Mouse (Mus musculus) limb, embryonic 12.5 days (tissue): ENCODE data around the gene Med19. TPM values are rescaled to one million over a fixed set of nuclear protein-coding genes. Genes with fewer than 3 reads are reported as not detected.
"Not testable (repeated sequence)": the region's sequence is repeated elsewhere in the genome, so short reads cannot be mapped to it uniquely, and the experiment has no call there.

Experiments used
- ATAC-seq: fragments of 200-750 bp; cut with Nextera tagmentation; 2 replicates; pipeline ENCODE4 v1.8.0; 2017; ENCODE audit warnings: low read depth, moderate TSS enrichment; ENCODE audit not compliant: insufficient number of reproducible peaks, insufficient read depth, low FRiP score, low TSS enrichment
- H3K27ac ChIP-seq: fragments of 300-500 bp; sonication (generic); 2 replicates; pipeline ENCODE4 v1.5.1; 2016; ENCODE audit warnings: mild to moderate bottlenecking, moderate library complexity
- H3K27me3 ChIP-seq: fragments of 300-500 bp; sonication (generic); 2 replicates; pipeline ENCODE4 v1.6.1; 2016; ENCODE audit warnings: mild to moderate bottlenecking, moderate library complexity
- H3K36me3 ChIP-seq: fragments of 300-500 bp; sonication (generic); 2 replicates; pipeline ENCODE4 v1.6.1; 2016; ENCODE audit warnings: mild to moderate bottlenecking, moderate library complexity
- H3K4me1 ChIP-seq: fragments of 300-500 bp; sonication (generic); replicated peaks from 2 replicates; pipeline ENCODE4 v1.6.1; 2016
- H3K4me2 ChIP-seq: fragments of 300-500 bp; sonication (generic); 2 replicates; pipeline ENCODE4 v1.6.1; 2016; ENCODE audit warnings: mild to moderate bottlenecking, moderate library complexity
- H3K4me3 ChIP-seq: fragments of 300-500 bp; sonication (generic); replicated peaks from 2 replicates; pipeline ENCODE4 v1.5.1; 2016; ENCODE audit warnings: mild to moderate bottlenecking
- H3K9ac ChIP-seq: fragments of 300-500 bp; sonication (generic); replicated peaks from 2 replicates; pipeline ENCODE4 v1.6.1; 2016; ENCODE audit warnings: mild to moderate bottlenecking, moderate library complexity
- H3K9me3 ChIP-seq: fragments of 300-500 bp; sonication (generic); 2 replicates; pipeline ENCODE4 v1.6.1; 2016; ENCODE audit warnings: mild to moderate bottlenecking, moderate library complexity
- WGBS: fragments of 180-500 bp; shearing (Covaris S2); methylation state at CpG from one replicate; pipeline ENCODE4 v1.1.7; 2016; 5-methylcytosine and 5-hydroxymethylcytosine counted together
- polyA plus RNA-seq: library from polyadenylated mRNA; unstranded; fragments of >200 nt; fragmentation: Nextera tagmentation; extraction: Ambion mirVana; gene quantifications from 2 replicates; pipeline ENCODE4 v1.2.1, GENCODE M21; 2016

Med19 gene
- polyA plus RNA-seq, 1 experiment from 2014 or later = 37.4 TPM

GRCm38 (mm10) chr2:84721182-84721581, 43.0 kb downstream of the Med19 start:
- no peak overlapping the region for H3K27ac ChIP-seq
- 81% methylated on average over 3 of the region's 3 CpGs for WGBS
- H3K4me2 ChIP-seq = no peak overlapping the region
- H3K27me3 ChIP-seq = no peaks in the 10 kb centered on the region
- H3K9ac ChIP-seq = no peak overlapping the region
- H3K36me3 ChIP-seq = peaks cover 42% of the 10 kb centered on the region
- ATAC-seq = no peak
- peaks cover 1% of the 10 kb centered on the region for H3K4me1 ChIP-seq
- H3K9me3 ChIP-seq = no peaks in the 10 kb centered on the region
- H3K4me3 ChIP-seq = no peak overlapping the region

GRCm38 (mm10) chr2:84723856-84724255, 45.7 kb downstream of the Med19 start:
- 97% methylated on average over 14 of the region's 14 CpGs for WGBS
- Histone ChIP-seq H3K27me3 (no peaks in the 10 kb centered on the region), H3K36me3 (peaks cover 42% of the 10 kb centered on the region), H3K4me3 (no peak overlapping the region), H3K9ac (no peak overlapping the region), H3K9me3 (no peaks in the 10 kb centered on the region), H3K4me2 (no peak overlapping the region), H3K27ac (no peak overlapping the region), H3K4me1 (peaks cover 7% of the 10 kb centered on the region)
- no peak for ATAC-seq

DNA sequence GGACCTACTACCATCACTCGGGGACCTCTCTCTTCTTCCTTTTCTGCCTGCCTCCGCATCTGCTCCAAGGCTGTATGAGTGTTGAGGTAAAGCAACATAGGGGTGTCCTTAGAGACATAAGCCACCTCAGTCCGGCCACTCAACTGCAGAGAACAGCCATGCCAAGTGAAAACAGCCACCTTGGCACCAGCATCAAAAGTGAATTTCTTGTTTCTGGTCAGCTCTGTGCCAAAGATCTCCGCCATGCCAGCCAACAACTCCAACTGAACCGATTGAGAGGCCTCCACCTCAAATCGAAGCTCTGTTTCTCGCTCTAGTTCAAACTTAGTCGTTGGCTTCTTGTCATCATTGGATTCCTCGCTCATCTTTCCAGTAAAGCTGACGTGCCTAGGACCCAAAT, 47.6 kb downstream of the Med19 start:
- Histone ChIP-seq H3K4me1 (peaks cover 7% of the 10 kb centered on the region), H3K4me3 (0 out of 2 replicates have a peak overlapping the region, but pooled peaks have one; percentile 61)
- WGBS = 90% methylated on average over 10 of the region's 10 CpGs

GRCm38 (mm10) chr2:84726716-84727115, 48.5 kb downstream of the Med19 start:
- H3K9ac ChIP-seq = peak overlapping the region; percentile 63
- peak overlapping the region; percentile 53; the same call in 1 of the 2 replicates for H3K27ac ChIP-seq
- WGBS = 6% methylated on average over 9 of the region's 9 CpGs
- peak overlapping the region; percentile 92 for H3K4me2 ChIP-seq
- ATAC-seq = 0 out of 2 replicates have a peak, but pooled peaks have one; percentile 2
- H3K4me1 ChIP-seq = peaks cover 7% of the 10 kb centered on the region
- no peaks in the 10 kb centered on the region for H3K27me3 ChIP-seq
- peak overlapping the region; percentile 61 for H3K4me3 ChIP-seq
- H3K9me3 ChIP-seq = no peaks in the 10 kb centered on the region
- H3K36me3 ChIP-seq = peaks cover 36% of the 10 kb centered on the region

More for the DNA sequence above, 47.6 kb downstream of the Med19 start:
- no peak for ATAC-seq
- Histone ChIP-seq H3K27me3 (no peaks in the 10 kb centered on the region), H3K27ac (no peak overlapping the region), H3K9ac (no peak overlapping the region), H3K9me3 (no peaks in the 10 kb centered on the region), H3K36me3 (peaks cover 42% of the 10 kb centered on the region), H3K4me2 (no peak overlapping the region)

DNA sequence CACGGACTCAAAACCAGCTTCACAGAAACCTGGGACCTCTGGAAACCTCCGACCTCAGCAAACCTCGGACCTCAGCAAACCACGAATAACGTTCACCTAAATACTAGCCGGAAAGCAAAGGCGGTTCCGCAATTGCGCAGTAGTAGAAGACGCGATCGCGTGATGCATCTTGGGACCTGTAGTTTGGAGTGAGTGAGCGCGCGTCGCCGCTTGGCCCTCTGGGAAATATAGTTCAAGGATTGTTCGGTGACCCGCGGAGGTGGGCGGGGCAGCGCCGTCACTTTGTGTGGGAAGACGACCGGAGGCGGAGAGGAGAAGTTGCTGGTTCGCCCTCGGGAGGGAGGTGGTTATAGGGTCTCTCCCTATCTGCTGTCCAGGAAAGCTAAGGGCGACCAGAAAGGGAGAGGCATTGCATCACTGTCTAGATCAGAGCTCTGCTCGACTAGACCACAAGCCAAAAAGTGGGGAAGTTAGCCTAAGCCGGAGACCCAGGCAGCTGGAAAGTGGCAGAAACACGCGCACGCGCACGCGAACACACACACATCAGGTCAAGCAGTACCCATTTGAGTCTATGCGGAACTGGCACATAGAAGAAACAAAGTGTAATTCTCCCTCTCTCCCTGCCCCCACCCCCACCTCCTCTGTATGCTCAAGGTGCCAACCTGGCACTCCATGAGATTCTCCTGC, 49.1 kb downstream of the Med19 start, which contains the start of gene Clp1:
Clp1 (minus strand) TSS at position 179 of the 687 bp plus-strand sequence.
- WGBS = under 1% methylated on average over 39 of the region's 39 CpGs
- Histone ChIP-seq H3K27me3 (no peaks in the 10 kb centered on the region), H3K4me1 (peaks cover 7% of the 10 kb centered on the region), H3K9me3 (no peaks in the 10 kb centered on the region), H3K9ac (peak within 1 kb of the TSS; percentile 63), H3K4me2 (peak within 1 kb of the TSS; percentile 92), H3K36me3 (peaks cover 30% of the 10 kb centered on the region), H3K4me3 (peak within 1 kb of the TSS; percentile 61), H3K27ac (peak within 1 kb of the TSS; percentile 62; the same call in 1 of the 2 replicates)
- peak; percentile 95 for ATAC-seq

- H3K27me3 ChIP-seq, H3K27ac ChIP-seq, H3K4me1 ChIP-seq, H3K9me3 ChIP-seq, H3K9ac ChIP-seq, H3K4me3 ChIP-seq, ATAC-seq: not testable (repeated sequence)
- Histone ChIP-seq H3K4me2 (0 out of 2 replicates have a peak overlapping the region, but pooled peaks have one; percentile 92), H3K36me3 (peaks cover 26% of the 10 kb centered on the region)
- WGBS = 80% methylated on average over 5 of the region's 5 CpGs
Measured at GRCm38 (mm10) chr2:84728191-84728590, 50.0 kb downstream of the Med19 start.

DNA sequence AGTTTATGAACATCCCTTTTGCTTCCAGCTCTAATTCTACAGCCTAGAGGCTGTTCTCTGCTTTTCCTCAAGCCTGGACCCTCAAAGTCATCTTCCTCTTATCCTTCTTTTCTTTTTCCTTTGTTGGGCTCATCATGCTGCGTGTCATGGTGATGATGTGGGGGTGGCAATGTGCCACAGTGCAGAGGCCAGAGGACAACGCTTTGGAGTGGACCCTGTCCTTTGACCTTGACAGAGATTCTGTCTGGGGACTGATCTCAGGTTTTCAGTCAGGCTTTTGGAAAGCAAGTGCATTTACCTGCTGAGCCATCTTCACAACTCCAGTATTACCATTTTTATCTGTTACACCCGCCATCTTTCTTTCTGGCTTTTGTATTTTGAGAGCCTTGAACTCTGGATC, 53.0 kb downstream of the Med19 start:
- H3K4me3 ChIP-seq = no peak overlapping the region
- no peaks in the 10 kb centered on the region for H3K36me3 ChIP-seq
- H3K27me3 ChIP-seq = no peaks in the 10 kb centered on the region
- no peak overlapping the region for H3K27ac ChIP-seq
- no peak overlapping the region for H3K4me2 ChIP-seq
- no peaks in the 10 kb centered on the region for H3K9me3 ChIP-seq
- 79% methylated on average over 3 of the region's 3 CpGs for WGBS
- no peak for ATAC-seq
- H3K9ac ChIP-seq = no peak overlapping the region
- peaks cover 32% of the 10 kb centered on the region for H3K4me1 ChIP-seq

GRCm38 (mm10) chr2:84732394-84732793, 54.2 kb downstream of the Med19 start:
- 80% methylated on average over 1 of the region's 1 CpGs for WGBS
- H3K27me3 ChIP-seq = no peaks in the 10 kb centered on the region
- no peak overlapping the region for H3K4me3 ChIP-seq
- H3K9me3 ChIP-seq = no peaks in the 10 kb centered on the region
- no peaks in the 10 kb centered on the region for H3K36me3 ChIP-seq
- no peak for ATAC-seq
- H3K9ac ChIP-seq = no peak overlapping the region
- H3K4me2 ChIP-seq = no peak overlapping the region
- peaks cover 39% of the 10 kb centered on the region for H3K4me1 ChIP-seq
- H3K27ac ChIP-seq = no peak overlapping the region

GRCm38 (mm10) chr2:84733579-84734300, 55.5 kb downstream of the Med19 start, which contains the start of gene Ypel4:
TSS of gene Ypel4 (plus strand) at chr2:84734058.
- Histone ChIP-seq H3K9me3 (no peaks in the 10 kb centered on the region), H3K4me2 (peak within 1 kb of the TSS; percentile 75), H3K4me1 (peaks cover 53% of the 10 kb centered on the region), H3K27me3 (no peaks in the 10 kb centered on the region), H3K27ac (peak within 1 kb of the TSS; percentile 56), H3K9ac (peak within 1 kb of the TSS; percentile 74), H3K4me3 (peak within 1 kb of the TSS; percentile 50), H3K36me3 (no peaks in the 10 kb centered on the region)
- 5% methylated on average over 8 of the region's 8 CpGs for WGBS
- ATAC-seq = peak; percentile 23

GRCm38 (mm10) chr2:84734351-84734864, 56.2 kb downstream of the Med19 start:
- under 1% methylated on average over 11 of the region's 11 CpGs for WGBS
- peak overlapping the region; percentile 50 for H3K4me3 ChIP-seq
- H3K27ac ChIP-seq = peak overlapping the region; percentile 56; the same call in 1 of the 2 replicates
- ATAC-seq = 0 out of 2 replicates have a peak, but pooled peaks have one; percentile 5
- peak overlapping the region; percentile 74 for H3K9ac ChIP-seq
- peaks cover 59% of the 10 kb centered on the region for H3K4me1 ChIP-seq
- H3K4me2 ChIP-seq = peak overlapping the region; percentile 75
- no peaks in the 10 kb centered on the region for H3K9me3 ChIP-seq
- H3K36me3 ChIP-seq = no peaks in the 10 kb centered on the region
- no peaks in the 10 kb centered on the region for H3K27me3 ChIP-seq

DNA sequence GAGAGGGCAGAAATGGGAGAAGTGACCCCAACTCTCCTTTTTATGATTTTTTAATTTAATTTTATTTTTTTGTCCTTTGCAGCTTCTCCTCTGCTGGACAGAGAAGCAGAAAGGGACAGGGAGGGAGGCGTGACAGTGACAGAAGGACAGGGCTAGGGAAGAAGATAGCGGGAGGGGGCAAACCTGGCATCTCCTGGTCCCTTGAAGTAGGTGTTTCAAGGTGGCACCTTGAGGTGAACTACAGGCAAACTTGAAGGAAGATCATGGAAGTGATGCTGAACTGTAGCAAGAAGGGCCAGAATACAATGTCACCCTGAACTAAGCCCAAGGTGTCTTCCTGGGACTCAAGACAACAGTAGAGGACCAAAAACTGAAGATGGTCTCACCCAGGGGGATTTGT, 56.7 kb downstream of the Med19 start:
- Histone ChIP-seq H3K9ac (peak overlapping the region; percentile 74), H3K4me3 (peak overlapping the region; percentile 50), H3K4me2 (peak overlapping the region; percentile 75), H3K9me3 (no peaks in the 10 kb centered on the region), H3K4me1 (peaks cover 64% of the 10 kb centered on the region), H3K27ac (peak overlapping the region; percentile 56), H3K36me3 (peaks cover 3% of the 10 kb centered on the region), H3K27me3 (no peaks in the 10 kb centered on the region)
- ATAC-seq = no peak
- 5% methylated on average over 2 of the region's 2 CpGs for WGBS
